Mouse (Mus musculus): Measurements from ENCODE around the gene Narfl. TPM values are rescaled to one million over a fixed set of nuclear protein-coding genes. Genes with fewer than 3 reads are reported as not detected.

Narfl gene
- polyA plus RNA-seq (2012; rRNA removed): 26.8 and 27.4 TPM in 2 replicates

GRCm38 (mm10) chr17:25773549-25774120 lies at the start of gene Narfl:
TSS of gene Narfl (plus strand) at chr17:25773776.

GRCm38 (mm10) chr17:25727265-25728008 lies 46.1 kb upstream of the Narfl start, which contains the start of the genes Chtf18 and Rpusd1:
TSS of gene Chtf18 (minus strand) at chr17:25727419.
TSS of gene Rpusd1 (plus strand) at chr17:25727670.

GRCm38 (mm10) chr17:25735745-25736144 lies 37.8 kb upstream of the Narfl start, which contains the start of gene Mslnl:
TSS of gene Mslnl (plus strand) at chr17:25736042.

GRCm38 (mm10) chr17:25754241-25754640 lies 19.3 kb upstream of the Narfl start, which contains the start of gene Msln:
TSS of gene Msln (minus strand) at chr17:25754378.

GRCm38 (mm10) chr17:25785281-25785745 lies 11.7 kb downstream of the Narfl start, which contains the start of gene Haghl:
TSS of gene Haghl (minus strand) at chr17:25785673.

GRCm38 (mm10) chr17:25786280-25786679 lies 12.7 kb downstream of the Narfl start, which contains the start of gene Ccdc78:
TSS of gene Ccdc78 (plus strand) at chr17:25786580.

GRCm38 (mm10) chr17:25792615-25793014 lies 19.0 kb downstream of the Narfl start, which contains the start of gene Fam173a:
TSS of gene Fam173a (minus strand) at chr17:25792901.

GRCm38 (mm10) chr17:25795609-25796092 lies 22.1 kb downstream of the Narfl start, which contains the start of gene AC134908.4:
TSS of gene AC134908.4 (minus strand) at chr17:25795659.

GRCm38 (mm10) chr17:25796951-25797369 lies 23.4 kb downstream of the Narfl start, which contains the start of gene Metrn:
TSS of gene Metrn (minus strand) at chr17:25797136.

GRCm38 (mm10) chr17:25808789-25809605 lies 35.4 kb downstream of the Narfl start, which contains the start of gene Fbxl16:
TSS of gene Fbxl16 (plus strand) at chr17:25809085.

GRCm38 (mm10) chr17:25823452-25823851 lies 49.9 kb downstream of the Narfl start, which contains the start of gene Wdr24:
TSS of gene Wdr24 (plus strand) at chr17:25823627.

GRCm38 (mm10) chr17:25828712-25829557 lies 55.4 kb downstream of the Narfl start, which contains the start of gene Jmjd8:
TSS of gene Jmjd8 (plus strand) at chr17:25828867.

Other genes with a start within 250 kb of the Narfl start
- gene Sox8, start 203.1 kb upstream of the Narfl start, polyA plus RNA-seq (2012; rRNA removed): 16.0 and 21.7 TPM in 2 replicates
- gene Lmf1, start 194.7 kb upstream of the Narfl start, polyA plus RNA-seq (2012; rRNA removed): 9.8 and 11.4 TPM in 2 replicates
- gene Gng13, start 56.6 kb upstream of the Narfl start, polyA plus RNA-seq (2012; rRNA removed): 8.3 and 8.7 TPM in 2 replicates
- 5.9 and 6.7 TPM in 2 replicates for gene Chtf18, start 46.4 kb upstream of the Narfl start, polyA plus RNA-seq (2012; rRNA removed)
- 47.6 and 50.8 TPM in 2 replicates for gene Rpusd1, start 46.1 kb upstream of the Narfl start, polyA plus RNA-seq (2012; rRNA removed)
- 0.15 and 0.17 TPM in 2 replicates for gene Mslnl, start 37.7 kb upstream of the Narfl start, polyA plus RNA-seq (2012; rRNA removed)
- gene Msln, start 19.4 kb upstream of the Narfl start, polyA plus RNA-seq (2012; rRNA removed): 1.6 and 32.1 TPM in 2 replicates
- gene Haghl, start 11.9 kb downstream of the Narfl start, polyA plus RNA-seq (2012; rRNA removed): 211 and 212 TPM in 2 replicates
- gene Ccdc78, start 12.8 kb downstream of the Narfl start, polyA plus RNA-seq (2012; rRNA removed): 0.12 and 0.13 TPM in 2 replicates
- 106 and 118 TPM in 2 replicates for gene Fam173a, start 19.1 kb downstream of the Narfl start, polyA plus RNA-seq (2012; rRNA removed)
- 0.33 and 0.57 TPM in 2 replicates for gene AC134908.4, start 21.9 kb downstream of the Narfl start, polyA plus RNA-seq (2012; rRNA removed)
- gene Metrn, start 23.4 kb downstream of the Narfl start, polyA plus RNA-seq (2012; rRNA removed): 90.6 and 111 TPM in 2 replicates
- gene Fbxl16, start 35.3 kb downstream of the Narfl start, polyA plus RNA-seq (2012; rRNA removed): 79.5 and 95.0 TPM in 2 replicates
- gene Wdr24, start 49.9 kb downstream of the Narfl start, polyA plus RNA-seq (2012; rRNA removed): 42.3 and 44.7 TPM in 2 replicates
- 61.3 and 66.9 TPM in 2 replicates for gene Jmjd8, start 55.1 kb downstream of the Narfl start, polyA plus RNA-seq (2012; rRNA removed)
- 297 and 308 TPM in 2 replicates for gene Stub1, start 59.6 kb downstream of the Narfl start, polyA plus RNA-seq (2012; rRNA removed)
- 105 and 106 TPM in 2 replicates for gene Rhbdl1, start 63.5 kb downstream of the Narfl start, polyA plus RNA-seq (2012; rRNA removed)
- gene Gm20683, start 68.0 kb downstream of the Narfl start, polyA plus RNA-seq (2012; rRNA removed): 37.0 and 39.2 TPM in 2 replicates
- 95.8 and 96.0 TPM in 2 replicates for gene Rhot2, start 71.1 kb downstream of the Narfl start, polyA plus RNA-seq (2012; rRNA removed)
- 46.9 and 49.8 TPM in 2 replicates for gene Wdr90, start 87.7 kb downstream of the Narfl start, polyA plus RNA-seq (2012; rRNA removed)
- 20.1 and 21.8 TPM in 2 replicates for gene Mcrip2, start 95.0 kb downstream of the Narfl start, polyA plus RNA-seq (2012; rRNA removed)
- gene Mettl26, start 101.3 kb downstream of the Narfl start, polyA plus RNA-seq (2012; rRNA removed): 67.4 and 73.2 TPM in 2 replicates
- gene Wfikkn1, start 107.1 kb downstream of the Narfl start, polyA plus RNA-seq (2012; rRNA removed): 0.39 and 0.40 TPM in 2 replicates
- gene Rab40c, start 146.0 kb downstream of the Narfl start, polyA plus RNA-seq (2012; rRNA removed): 88.6 and 89.3 TPM in 2 replicates
- gene Pigq, start 171.2 kb downstream of the Narfl start, polyA plus RNA-seq (2012; rRNA removed): 107 and 111 TPM in 2 replicates
- gene Nhlrc4, start 171.2 kb downstream of the Narfl start, polyA plus RNA-seq (2012; rRNA removed): 0.29 and 0.44 TPM in 2 replicates
- 0.62 and 1.1 TPM in 2 replicates for gene A930017K11Rik, start 178.8 kb downstream of the Narfl start, polyA plus RNA-seq (2012; rRNA removed)
- gene Capn15, start 212.0 kb downstream of the Narfl start, polyA plus RNA-seq (2012; rRNA removed): 38.4 and 38.8 TPM in 2 replicates

Measured in central nervous system, embryonic 18 days (tissue).